Mouse (Mus musculus) neural tube, embryonic 10.5 days (tissue): ENCODE results near the gene Bmper.

Experiments used
- DNase-seq: peaks from one replicate; pipeline ENCODE4 v3.0.0-alpha.2; 2017; ENCODE audit warnings: low spot score; ENCODE audit errors: extremely low spot score

The Bmper gene

DNA sequence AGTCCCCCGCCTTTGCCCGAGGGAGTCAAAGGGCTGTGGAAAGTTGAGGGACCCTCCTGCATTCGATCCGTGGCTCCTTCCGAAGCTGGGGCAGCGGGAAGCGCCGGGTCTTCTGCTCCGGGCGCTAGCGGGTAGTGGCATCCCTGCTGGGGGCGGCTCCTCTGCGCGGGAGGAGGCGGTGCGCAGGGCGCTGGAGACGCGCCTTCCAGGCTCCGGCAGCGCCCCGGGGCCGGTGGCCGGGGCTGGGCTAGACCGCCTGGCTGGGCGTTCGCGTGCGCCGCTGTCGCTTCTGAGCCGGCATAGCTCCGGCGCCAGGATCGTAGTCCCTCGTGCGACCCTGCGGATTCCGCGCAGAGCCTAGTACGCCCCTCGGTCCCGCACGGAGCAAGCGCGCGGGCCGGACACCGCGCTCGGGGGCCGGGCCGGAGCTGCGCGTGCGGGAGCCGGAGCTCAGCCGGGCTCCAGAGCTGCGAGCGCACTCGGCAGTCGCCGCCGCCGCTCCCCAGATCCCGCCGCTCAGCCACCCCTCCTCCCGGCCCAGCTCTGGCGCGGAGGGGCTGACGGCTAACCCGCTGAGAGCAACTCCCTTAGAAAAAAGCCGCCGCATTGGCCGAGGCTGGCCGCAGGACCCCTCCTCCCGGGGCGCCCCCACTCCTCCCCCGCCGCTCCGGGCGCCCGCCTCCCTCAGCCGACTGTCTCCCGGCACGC, at the start of gene Bmper:
TSS of gene Bmper (plus strand) at position 236 of the 708 bp plus-strand sequence.
- DNase-seq: peak; percentile 71

DNA sequence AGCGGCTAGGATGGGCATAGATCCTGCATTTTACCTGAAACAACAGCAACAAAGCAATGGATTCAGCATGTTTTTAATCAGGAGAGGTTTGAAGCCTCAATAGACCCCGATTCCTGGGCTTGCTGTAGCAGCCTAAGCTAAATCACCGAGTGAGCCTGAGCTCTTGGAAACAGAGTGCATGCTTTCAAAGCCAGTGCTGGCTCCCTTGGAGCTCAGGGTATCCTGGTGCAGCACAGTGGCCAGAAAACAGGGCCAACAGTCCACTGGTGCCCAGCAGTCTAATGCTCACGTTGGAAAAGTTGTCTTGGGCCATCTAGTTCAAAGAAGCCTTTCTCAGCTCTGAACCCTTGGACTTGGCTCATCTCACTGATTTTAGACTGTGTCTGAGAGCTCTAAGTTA, 45.4 kb upstream of the Bmper start:
- no peak for DNase-seq

DNA sequence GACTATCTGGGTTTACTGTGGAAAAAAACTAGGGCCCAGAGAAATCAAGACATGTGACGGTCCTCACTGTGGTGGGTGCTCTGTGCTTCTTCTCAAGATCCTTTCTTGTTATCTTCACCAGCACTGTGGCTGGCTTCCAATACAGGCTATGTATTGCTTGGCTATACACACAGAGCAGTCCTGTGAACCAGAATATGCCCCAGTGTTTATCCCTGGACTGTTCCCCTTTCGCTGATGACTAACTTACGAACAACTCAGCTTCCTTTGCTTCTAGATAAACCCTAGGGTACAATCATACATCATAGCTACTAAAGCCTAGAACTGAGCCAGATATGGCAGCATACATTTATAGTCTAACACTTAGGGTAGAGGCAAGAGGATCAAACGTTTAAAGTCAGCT, 35.7 kb upstream of the Bmper start:
- no peak for DNase-seq

DNA sequence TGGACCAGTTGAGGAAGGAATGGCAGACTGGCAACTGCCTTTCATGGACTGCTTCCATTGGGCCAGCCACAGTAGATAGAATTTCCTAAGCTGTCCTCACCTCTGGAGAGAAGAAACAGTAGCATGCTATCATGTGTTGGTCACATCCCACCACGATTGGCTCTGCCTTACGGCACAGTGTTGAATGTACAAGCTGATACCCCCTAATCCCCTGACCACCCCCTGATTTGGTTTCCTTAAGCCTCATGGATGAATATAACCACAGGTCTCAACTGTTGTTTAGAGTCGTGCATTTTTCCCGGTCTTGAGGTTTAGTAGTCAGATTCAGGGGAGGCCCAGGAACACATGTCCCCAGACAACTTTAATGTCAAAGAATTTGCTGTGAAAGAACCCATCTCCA, 34.7 kb upstream of the Bmper start:
- DNase-seq: no peak

DNA sequence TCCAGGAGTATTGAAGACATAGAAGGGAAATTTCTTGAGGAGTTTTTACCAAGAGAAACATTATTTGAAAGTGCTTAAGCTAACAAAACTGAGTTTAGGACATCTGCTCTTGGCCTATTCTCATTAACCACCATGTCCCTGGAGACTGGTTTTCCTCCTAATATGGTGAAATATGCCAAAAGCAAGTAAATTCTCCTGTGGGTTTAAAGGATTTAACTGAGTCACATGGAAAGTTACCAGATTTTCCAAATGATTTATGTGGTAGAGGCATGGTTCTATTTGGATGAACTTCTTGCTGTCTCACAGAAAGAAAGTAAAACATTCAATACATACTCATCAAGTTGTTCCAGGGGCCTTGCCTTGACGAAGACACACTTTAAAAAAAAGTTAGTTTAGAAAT, 31.9 kb upstream of the Bmper start:
- no peak for DNase-seq

DNA sequence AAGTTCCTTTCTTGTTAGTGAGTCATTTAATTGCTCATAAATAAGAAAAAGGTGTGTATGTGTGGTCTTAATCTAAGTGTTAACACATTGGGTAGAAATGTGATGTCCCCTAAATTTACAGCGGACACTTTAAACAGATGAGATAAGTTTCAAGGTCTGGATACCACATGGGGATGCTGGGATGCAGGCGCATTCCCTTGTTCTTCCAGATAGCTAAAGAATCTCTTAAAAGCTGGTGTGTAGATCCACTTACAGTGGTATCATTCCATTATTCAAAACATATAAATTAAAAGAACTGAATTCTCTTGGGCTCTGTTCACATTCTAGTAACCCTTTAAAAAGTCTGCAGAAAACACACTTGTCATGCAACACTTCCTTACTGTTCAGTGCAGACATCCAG, 31.4 kb upstream of the Bmper start:
- no peak for DNase-seq

DNA sequence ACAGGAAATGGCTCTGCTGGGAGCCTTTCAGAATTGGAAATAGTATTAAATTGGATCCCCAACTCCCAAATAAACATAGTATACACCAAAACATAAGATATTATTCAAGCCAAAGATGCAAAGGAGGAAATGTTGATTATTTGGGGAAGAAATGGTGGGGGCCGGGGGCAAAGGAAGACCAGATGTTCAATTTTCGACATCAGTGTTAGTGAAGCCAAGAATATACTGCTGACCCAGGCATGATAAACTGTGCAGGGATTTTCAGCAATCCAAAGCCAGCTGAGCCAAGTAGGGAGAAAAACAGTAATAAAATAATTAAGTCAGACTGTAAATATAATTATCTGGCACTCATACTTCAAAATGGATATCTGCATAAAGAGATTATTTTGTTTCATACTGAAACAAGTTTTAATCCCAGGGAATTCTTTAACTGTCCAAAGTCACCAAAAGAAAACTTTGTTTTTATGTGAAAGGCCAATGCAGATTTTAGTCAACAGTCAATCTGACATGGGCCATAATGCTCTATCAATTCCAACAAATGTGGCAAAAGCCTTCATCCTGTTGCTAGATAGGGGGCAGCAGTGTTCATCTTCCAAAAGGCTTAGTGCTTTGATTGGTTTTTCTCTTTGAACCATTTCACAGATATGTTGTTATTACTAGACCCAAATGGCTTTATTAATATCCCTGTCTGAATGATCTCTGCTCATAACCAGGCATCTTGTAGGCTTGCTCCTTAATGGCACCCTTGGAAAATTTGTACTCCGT, 30.1 kb upstream of the Bmper start:
- DNase-seq: no peak

DNA sequence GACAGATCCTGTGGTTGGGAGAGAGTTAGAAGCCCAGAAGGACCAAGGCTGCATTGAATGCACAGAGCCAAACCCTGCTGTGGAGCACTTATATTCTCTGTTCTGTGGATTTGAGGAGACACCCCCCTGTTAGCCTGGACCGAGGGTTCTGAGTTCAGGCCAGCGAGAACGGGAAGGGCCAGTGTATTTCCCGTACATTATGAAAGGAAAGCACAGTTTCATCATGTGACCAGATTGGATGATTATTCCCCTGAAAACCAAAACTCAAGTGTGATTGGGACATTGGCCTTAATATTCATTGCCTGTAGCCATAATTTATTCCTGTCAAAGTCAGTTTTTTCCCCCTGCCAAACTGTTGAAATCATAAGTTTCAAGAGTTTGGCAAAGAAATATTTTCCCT, 23.9 kb upstream of the Bmper start:
- DNase-seq: no peak

DNA sequence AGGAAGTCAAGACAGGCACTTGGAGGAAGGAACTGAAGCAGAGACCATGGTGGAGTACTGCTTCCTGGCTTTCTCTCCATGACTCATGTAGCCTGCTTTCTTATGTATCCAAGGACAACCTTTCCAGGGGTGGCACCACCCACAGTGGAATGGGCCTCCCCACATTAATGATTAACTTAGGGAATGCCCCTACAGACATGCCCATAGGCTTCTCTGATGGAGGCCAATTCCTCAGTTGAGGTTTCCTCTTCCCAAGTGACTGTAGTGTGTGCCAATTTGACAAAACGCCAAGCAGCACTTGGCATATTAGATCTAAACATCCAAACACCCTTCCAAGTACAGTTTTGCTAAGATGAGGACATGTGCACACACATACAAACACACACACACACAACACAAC, 23.0 kb upstream of the Bmper start:
- DNase-seq: no peak

DNA sequence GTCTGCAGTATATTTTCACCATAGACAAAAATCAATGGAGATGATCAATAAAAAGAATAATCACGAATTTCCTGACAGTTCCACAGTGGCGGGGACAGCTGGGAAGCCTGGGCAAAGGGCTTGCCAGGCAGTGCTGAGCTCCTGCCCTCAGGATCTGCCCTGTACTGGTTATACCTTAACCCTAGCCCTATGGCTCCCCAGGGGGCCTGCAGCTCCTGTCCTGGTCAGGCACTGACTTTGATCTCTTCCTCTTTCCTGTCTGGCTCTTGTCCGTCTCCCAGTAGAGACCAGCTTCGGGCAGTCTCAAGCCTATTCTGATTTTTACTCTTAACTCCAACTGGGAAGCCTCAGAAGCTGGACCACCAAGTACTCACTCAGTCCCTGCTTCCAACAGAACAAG, 22.0 kb upstream of the Bmper start:
- no peak for DNase-seq

DNA sequence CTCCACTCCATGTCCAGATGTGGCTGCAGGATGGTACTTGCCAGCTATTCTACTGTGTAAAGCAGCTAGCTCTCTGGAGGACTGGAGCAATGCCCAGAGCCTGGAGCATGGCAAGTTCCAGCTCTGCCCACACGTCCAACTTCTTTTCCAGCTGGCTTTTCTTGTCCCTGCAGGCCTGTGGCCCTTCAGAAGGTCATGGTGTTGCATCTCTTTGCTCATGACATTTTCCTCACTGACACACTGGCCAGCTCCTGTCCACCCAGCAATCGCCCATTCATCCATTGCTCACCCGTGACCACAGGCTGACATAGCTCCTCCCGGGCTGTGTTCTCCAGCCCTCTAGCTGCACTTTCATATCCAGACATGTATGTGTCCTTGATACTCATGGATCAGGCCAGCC, 20.4 kb upstream of the Bmper start:
- DNase-seq: no peak

DNA sequence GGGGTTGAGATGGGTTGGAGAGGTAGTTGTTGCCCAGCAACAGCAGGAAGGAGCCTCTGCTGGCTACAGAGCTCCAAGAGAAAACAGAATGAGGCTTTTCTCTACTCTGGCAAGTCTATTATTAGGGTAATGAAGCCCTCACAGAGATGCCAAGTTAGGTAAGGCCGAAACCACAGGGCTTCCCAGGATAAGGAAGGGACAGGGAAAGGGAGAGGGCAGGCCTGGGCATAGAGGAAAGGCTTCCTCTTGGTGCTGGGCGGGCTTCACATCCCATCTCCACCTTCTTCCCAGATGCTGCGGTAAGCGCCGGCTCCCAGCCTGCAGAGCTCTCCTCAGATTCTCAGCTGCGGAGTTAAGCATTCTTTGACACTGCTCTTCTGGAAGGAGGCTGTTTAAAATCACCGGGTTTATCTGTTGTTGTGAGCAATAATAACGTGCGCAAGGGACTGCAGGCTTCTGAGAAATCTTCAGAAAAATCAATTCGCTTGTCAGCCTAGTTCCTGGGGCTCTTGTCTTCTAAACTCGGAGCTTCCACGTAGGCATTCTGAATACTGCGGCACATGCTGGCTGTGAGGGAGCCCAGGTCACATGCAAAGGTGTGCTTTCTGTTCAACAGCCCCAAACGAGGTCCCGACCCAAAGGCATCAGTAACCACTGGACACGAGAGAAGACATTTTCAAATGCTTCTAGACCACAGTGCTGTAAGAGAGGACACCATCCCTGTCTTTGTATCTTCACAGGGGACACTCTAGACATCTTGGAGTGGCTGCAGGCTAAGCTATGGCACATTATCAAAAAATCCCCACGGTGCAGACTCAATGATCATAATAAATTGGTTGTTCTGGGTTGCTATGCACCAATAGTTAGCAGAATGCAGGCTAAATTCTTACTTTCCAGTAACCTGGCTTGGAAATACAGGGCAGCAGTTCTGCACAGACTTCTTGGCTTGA, 18.3 kb upstream of the Bmper start:
- peak; percentile 44 for DNase-seq

DNA sequence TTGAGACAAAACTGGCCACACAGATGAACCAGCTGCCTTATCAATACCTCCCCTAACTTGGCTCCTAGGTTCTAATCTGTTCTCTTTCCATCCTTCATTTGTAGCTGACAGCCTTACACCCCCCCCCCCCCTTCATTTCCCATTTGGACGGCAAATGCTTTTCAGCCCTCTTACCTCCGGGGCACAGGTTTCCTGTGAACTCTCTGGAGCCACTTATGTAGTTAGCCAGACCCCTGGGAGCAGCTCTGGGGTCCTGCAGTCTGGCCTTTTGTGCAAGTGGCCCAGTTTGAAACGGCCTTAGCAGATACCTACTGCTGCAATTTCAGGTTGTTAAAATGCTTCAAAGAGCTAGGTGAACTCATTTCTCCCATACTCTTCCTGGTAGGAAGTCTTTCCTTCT, 17.6 kb upstream of the Bmper start:
- DNase-seq: no peak

DNA sequence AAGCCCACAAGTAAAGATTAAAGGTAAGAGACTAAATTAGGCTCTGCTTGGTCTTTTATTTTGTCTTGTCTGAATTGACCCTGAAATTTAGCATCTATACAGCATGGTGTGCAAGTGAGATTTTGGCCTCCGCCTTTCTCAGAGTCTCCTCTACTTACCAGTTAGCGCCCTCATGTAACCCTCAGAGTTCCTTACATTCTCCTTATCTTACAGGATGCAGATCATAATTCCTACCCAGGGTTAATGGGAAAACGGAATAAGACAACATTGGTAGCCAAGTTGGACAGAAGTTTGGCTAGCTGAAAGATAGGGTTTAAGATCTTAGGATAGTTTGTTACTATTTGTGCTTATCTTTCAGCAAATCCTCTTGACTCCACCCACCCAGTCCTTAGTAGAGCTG, 17.1 kb upstream of the Bmper start:
- no peak for DNase-seq

DNA sequence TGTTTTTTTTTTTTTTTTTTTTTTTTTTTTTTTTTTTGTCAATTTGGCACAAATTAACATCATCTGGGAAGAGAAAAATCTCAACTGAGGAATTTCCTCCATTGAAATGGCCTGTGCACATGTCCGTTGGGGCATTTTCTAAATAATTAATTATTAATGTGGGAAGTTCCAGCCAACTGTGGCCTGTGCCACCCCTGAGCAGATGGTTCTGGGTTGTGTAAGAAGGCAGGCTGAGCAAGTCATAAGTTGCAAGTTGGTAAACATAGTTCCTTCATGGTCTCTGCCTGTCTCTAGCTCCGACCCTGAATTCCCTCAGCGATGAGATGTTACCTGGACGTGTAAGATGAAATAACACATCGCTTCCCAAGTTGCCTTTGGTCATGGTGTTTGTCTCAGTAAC, 16.7 kb upstream of the Bmper start:
- no peak for DNase-seq

DNA sequence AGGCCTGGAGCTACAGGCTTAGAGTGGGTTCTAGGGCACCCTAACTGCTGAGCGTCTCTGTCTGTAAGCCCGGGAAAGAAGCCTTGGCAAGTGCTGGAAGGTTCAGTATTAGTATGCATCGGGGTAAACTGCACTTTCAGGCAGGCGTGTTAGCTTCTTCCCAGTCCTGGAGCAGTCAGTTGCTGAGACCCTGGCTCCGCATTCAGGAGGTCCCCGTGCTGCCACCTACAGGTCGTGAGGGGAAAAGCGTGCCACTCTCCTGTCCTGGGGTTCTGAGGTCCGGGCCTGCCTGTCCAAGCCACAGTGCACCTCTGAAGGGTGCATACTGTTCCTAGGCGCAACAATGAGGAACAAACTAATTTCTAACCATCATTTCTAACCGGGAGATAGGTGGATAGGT, 10.6 kb upstream of the Bmper start:
- DNase-seq: peak; percentile 74

DNA sequence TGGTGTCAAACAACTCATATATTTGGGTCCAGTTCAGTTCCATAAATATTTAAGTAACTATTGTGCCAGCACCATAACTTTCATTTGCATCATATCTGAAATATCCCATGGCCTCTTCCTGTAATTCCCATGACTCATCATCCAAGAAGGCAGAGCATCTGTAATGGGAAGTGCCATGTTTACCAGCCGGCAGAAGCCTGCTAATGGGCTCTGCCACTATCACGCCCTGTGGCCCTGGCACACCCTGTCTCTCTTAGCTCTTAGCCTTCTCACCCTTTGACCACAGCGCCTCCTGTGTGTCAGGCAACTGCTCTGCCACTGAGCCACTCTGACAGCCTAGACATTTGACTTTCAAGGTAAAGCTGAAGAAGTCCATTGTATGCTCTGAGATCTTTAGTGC, 3.1 kb upstream of the Bmper start:
- DNase-seq: no peak

DNA sequence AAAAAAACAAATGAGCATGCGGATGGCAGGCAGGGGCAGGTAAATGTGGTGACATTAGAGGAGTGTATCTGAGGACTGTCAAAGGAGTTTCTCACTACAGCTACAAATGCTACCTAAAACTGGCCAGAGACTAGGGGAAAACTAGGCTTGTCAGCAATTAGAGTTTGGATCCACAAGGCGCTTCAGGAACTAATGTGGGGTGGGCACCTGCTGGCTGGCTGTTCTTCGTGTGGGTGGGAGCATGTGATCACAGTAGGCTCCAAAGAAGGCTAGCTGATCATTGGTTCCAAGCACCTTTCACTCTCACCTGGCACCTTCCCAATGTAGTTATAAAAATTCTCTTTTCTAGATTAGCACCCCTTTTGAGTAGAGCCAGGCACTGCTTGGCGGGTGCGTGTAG, 900 bp upstream of the Bmper start:
- no peak for DNase-seq

DNA sequence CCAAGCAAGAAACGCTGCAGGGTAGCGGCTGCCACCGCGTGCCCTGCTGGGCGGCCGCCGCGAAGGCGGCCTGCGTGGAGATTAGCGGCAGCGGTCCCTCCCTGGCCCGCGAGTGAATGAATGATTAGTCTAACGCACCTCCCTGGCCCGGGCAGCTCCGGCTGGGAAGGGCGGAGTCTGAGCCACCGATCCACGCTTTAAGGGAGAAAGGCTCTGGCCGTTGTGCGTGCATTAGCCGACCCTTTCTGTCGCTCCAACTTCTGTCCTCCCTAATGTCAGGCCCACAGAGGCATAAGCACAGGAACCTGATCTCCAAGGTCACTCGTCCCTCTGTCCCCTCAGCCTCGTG, 410 bp upstream of the Bmper start:
- peak; percentile 70 for DNase-seq

DNA sequence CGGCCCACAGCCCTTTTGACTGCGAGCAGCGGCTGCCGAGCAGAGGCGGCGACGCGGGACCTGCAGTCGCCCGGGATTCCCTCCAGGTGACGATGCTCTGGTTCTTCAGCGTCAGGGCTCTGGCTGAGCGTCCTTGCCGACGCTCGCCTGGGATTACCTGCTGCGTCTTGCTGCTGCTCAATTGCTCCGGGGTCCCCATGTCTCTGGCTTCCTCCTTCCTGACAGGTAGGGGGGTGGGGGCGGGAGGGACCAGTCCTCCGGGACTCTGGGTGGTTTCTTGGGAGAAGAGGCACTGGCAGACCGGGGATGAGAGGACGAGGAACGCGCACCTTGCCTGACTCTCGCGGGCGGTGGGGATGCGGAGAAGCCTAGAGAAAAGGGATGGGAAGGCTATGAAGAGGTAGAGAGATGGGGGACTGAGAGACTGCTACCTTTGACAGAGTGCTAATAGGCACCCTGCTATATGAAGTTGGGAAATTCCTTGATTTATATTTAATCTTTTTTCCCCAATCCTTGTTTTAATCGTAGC, 737 bp downstream of the Bmper start:
- DNase-seq: peak; percentile 75

DNA sequence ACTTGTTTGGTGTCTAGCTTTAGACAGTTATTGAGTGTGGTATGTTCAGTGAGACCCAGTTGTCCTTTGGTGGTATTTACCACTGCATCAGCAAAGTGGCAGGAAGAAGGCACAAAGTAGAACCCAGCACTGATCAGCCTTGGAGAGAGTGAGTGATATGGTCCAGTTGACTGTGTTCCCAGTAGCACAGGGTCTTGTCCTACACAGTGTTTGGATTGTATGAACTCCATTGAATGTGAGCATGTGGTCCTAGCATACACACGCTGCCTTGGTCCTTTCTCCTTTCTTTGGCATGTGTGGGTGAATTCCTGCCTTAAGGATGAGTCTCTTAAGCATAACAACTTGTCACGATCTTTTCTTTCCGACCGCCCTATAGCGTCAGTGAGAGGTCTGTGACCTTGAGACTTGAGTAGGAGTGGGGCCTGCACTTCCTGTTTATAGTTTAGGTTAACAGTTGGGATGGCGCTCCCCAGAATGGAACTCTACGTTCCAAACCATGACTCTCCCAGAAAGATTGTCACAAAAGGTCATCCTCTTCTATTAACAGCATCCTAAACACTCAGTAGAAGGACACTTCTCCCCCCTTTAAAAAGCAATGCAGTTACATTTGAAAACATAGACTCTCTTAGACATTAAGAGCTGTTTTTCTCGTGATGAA, 10.7 kb downstream of the Bmper start:
- DNase-seq: no peak
